Mouse (Mus musculus): ENCODE data around the gene Rasgrf2.

DNA sequence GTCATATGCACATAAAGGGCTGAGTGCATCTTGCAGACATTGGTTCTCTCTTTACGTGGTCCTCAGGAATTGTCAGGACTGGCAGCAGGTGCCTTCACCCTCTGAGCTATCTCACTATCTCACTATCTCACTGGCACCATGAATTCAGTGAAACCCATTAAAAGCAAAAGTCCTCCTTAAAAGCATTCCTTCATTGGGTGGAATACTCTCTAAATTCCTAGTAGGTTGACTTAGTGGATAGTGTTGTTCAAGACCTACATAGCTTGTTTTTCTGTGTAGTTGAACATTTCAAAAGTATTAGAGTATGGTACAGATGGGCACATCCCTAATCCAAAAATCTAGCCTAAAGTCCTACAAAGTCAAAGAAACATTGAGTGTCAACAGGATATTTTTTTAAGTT is 199.3 kb downstream of the Rasgrf2 start:
- TF ChIP-seq POLR2A (IDR thresholded peaks at IDR 0.05; ENCODE audit: control insufficient read depth, extremely low read depth, insufficient read depth, low read length, poor library complexity) (no peak), CTCF (IDR thresholded peaks at IDR 0.05; ENCODE audit: borderline replicate concordance, control insufficient read depth, extremely low read depth, insufficient read depth, low read length, poor library complexity) (no peak)
